In genomic region chr11:80287150-80287549, GRCm38 (mm10) we compare ENCODE assay signal across 9 mouse cellular contexts. TPM values are rescaled to one million over a fixed set of nuclear protein-coding genes. Genes with fewer than 3 reads are reported as not detected.
DNase-seq lines count a peak whose midpoint lies in the region; ATAC-seq lines count a peak whose summit lies in the region.
"Had no signal": no experiment of that assay in that cellular context is flagged by ENCODE, and none has a peak within 500 bp of the region (broad histone marks: within the 10 kb centered on the region; RNA-seq: fewer than 3 reads in every experiment).

No protein-coding gene starts in this region.

- DNase-seq in intestine, embryonic 14.5 days (ENCODE audit: low spot score) = peak; percentile 85
- DNase-seq in T-cell, adult 2 months (ENCODE audit: low spot score) = peak; percentile 59
- DNase-seq in cerebellum, postnatal 25 days = peak; percentile 76 to 86
- peak; percentile 72 to 78 for DNase-seq in heart, postnatal 36 days
- DNase-seq in left cerebral cortex, postnatal 4 days = peak; percentile 68
- peak; percentile 83 for DNase-seq in neural tube, embryonic 11.5 days (ENCODE audit: low spot score)
- DNase-seq in thymus, adult 18-20 months = peak; percentile 26 to 39

- peaks cover 7% of the 10 kb centered on the region; the same call in 1 of the 2 replicates for H3K4me1 ChIP-seq in intestine, embryonic 14.5 days (replicated peaks; ENCODE audit: control insufficient read depth, insufficient read depth, low read length)
- H3K4me1 ChIP-seq in intestine, embryonic 15.5 days (replicated peaks) = peaks cover 5% of the 10 kb centered on the region; the same call in 1 of the 2 replicates
- H3K4me1 ChIP-seq in neural tube, embryonic 11.5 days (ENCODE audit: control insufficient read depth, insufficient read depth, low read length) = peaks cover 14% of the 10 kb centered on the region

- no peak overlapping the region for H3K4me2 ChIP-seq in intestine, embryonic 14.5 days (ENCODE audit: low read length)
- no peak overlapping the region for H3K4me2 ChIP-seq in intestine, embryonic 15.5 days (replicated peaks)
- H3K4me2 ChIP-seq in neural tube, embryonic 11.5 days (ENCODE audit: low read depth) = no peak overlapping the region
- H3K4me2 ChIP-seq: embryonic facial prominence, embryonic 13.5 days had no signal

- 18% methylated on average over 5 of the region's 5 CpGs for WGBS in intestine, embryonic 14.5 days
- 20% methylated on average over 5 of the region's 5 CpGs for WGBS in intestine, embryonic 15.5 days
- 19% methylated on average over 5 of the region's 5 CpGs for WGBS in neural tube, embryonic 11.5 days

- no peak overlapping the region for H3K9ac ChIP-seq in intestine, embryonic 14.5 days (ENCODE audit: low read length)
- H3K9ac ChIP-seq in intestine, embryonic 15.5 days = no peak overlapping the region
- H3K9ac ChIP-seq in neural tube, embryonic 11.5 days (ENCODE audit: low read length) = no peak overlapping the region
- H3K9ac ChIP-seq: embryonic facial prominence, embryonic 13.5 days had no signal

- ATAC-seq in intestine, embryonic 14.5 days (replicated peaks; ENCODE audit: low FRiP score, low TSS enrichment, low read depth) = no peak
- ATAC-seq in intestine, embryonic 15.5 days = no peak
- no peak for ATAC-seq in neural tube, embryonic 11.5 days (ENCODE audit: insufficient read depth, low FRiP score, low TSS enrichment)

- no peak overlapping the region for H3K4me3 ChIP-seq in intestine, embryonic 14.5 days (ENCODE audit: low read depth, low read length)
- no peak overlapping the region for H3K4me3 ChIP-seq in intestine, embryonic 15.5 days (replicated peaks)
- no peak overlapping the region for H3K4me3 ChIP-seq in neural tube, embryonic 11.5 days (ENCODE audit: low read depth, low read length)
- H3K4me3 ChIP-seq: embryonic facial prominence, embryonic 13.5 days had no signal

- no peak overlapping the region for H3K27ac ChIP-seq in intestine, embryonic 14.5 days (ENCODE audit: low read depth)
- H3K27ac ChIP-seq in intestine, embryonic 15.5 days = no peak overlapping the region
- H3K27ac ChIP-seq in neural tube, embryonic 11.5 days (ENCODE audit: low read depth, low read length) = no peak overlapping the region
- H3K27ac ChIP-seq: embryonic facial prominence, embryonic 13.5 days had no signal

- H3K36me3 ChIP-seq in intestine, embryonic 14.5 days (ENCODE audit: control insufficient read depth, insufficient read depth, low read length) = no peaks in the 10 kb centered on the region
- no peaks in the 10 kb centered on the region for H3K36me3 ChIP-seq in intestine, embryonic 15.5 days
- no peaks in the 10 kb centered on the region for H3K36me3 ChIP-seq in neural tube, embryonic 11.5 days (ENCODE audit: control insufficient read depth, insufficient read depth, low read length)
- H3K36me3 ChIP-seq: embryonic facial prominence, embryonic 13.5 days had no signal

- peaks cover 5% of the 10 kb centered on the region; the same call in 1 of the 2 replicates for H3K9me3 ChIP-seq in intestine, embryonic 14.5 days (ENCODE audit: control insufficient read depth, low read length)
- no peaks in the 10 kb centered on the region for H3K9me3 ChIP-seq in intestine, embryonic 15.5 days
- H3K9me3 ChIP-seq in neural tube, embryonic 11.5 days (ENCODE audit: control insufficient read depth, low read length) = no peaks in the 10 kb centered on the region
- H3K9me3 ChIP-seq: embryonic facial prominence, embryonic 13.5 days had no signal

- no peaks in the 10 kb centered on the region for H3K27me3 ChIP-seq in intestine, embryonic 14.5 days (replicated peaks; ENCODE audit: control insufficient read depth, insufficient read depth, low read length)
- no peaks in the 10 kb centered on the region for H3K27me3 ChIP-seq in intestine, embryonic 15.5 days (replicated peaks)
- H3K27me3 ChIP-seq in neural tube, embryonic 11.5 days (ENCODE audit: control insufficient read depth, insufficient read depth, low read length) = no peaks in the 10 kb centered on the region
- H3K27me3 ChIP-seq: embryonic facial prominence, embryonic 13.5 days had no signal

- intact Hi-C loops in heart, postnatal 36 days (cut with DNase I) = loop anchor here (1.0 kb wide), 1 partner anchor 65 kb away; no protein-coding TSS in a partner anchor
- intact Hi-C loops in left cerebral cortex, postnatal 4 days (cut with DNase I) = loop anchor here (5.0 kb wide), 1 partner anchor 65 kb away; no protein-coding TSS in a partner anchor

RNA-seq across cellular contexts. Expression of gene Rhbdl3, which starts 13.6 kb away (rescaled TPM):
- polyA plus RNA-seq in intestine, embryonic 14.5 days (2014; fragmentation: Nextera tagmentation; extraction: Ambion mirVana) = 2.7 and 3.1 TPM in 2 replicates
- polyA plus RNA-seq in intestine, embryonic 15.5 days (2015; fragmentation: Nextera tagmentation; extraction: Ambion mirVana) = 2.2 and 3.1 TPM in 2 replicates
- total RNA-seq in heart, postnatal 36 days (2021) = 1 to 10 TPM; 7.2 to 7.9 TPM
- total RNA-seq in left cerebral cortex, postnatal 4 days (2021) = 1 to 10 TPM; 6.3 to 7.1 TPM
- polyA plus RNA-seq in neural tube, embryonic 11.5 days (2014; fragmentation: Nextera tagmentation; extraction: Ambion mirVana) = 33.5 and 42.7 TPM in 2 replicates

Comparison
In these comparisons a context has a peak if more than half of its experiments do, and no peak if none do; other contexts are left out.
1. DNase-seq: peak in every context shown above with its lines; median percentile 85 in intestine, embryonic 14.5 days; 83 in neural tube, embryonic 11.5 days; 81 in cerebellum, postnatal 25 days; 75 in heart, postnatal 36 days; 68 in left cerebral cortex, postnatal 4 days; 59 in T-cell, adult 2 months; 32 in thymus, adult 18-20 months.